Mouse (Mus musculus): ENCODE measurements at regions not wholly inside any gene's neighbourhood (a gene's known extent, or its start where the extent isn't known, plus 50 kb on each side); places are given as distances from the start of the nearest gene placed in this dataset.

DNA sequence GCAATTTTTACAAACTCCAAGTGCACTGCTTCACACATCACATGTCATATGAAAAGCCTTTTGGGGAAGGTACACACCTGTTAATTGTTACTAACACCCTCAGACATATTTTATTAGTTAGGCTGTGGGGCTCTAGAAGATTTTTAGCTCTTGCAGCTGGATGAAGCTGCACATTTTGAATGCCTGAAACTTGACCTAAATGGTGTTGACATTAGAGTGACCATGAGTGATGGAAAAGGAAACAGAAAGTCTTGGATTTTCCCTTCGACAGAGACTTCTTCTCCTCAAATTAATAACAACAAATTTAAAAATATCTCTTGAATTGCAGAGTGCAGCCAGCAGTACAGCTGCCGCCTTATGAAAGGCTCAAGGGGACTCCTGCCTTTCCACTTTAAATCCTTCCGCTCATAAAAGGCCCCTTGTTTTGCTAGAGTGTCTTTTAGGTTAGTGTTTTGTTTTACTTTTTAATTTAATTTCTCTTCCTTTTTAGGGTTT is 259.7 kb downstream of the Trim52 start:
- DNase-seq (ENCODE audit: low read depth) = no peak

DNA sequence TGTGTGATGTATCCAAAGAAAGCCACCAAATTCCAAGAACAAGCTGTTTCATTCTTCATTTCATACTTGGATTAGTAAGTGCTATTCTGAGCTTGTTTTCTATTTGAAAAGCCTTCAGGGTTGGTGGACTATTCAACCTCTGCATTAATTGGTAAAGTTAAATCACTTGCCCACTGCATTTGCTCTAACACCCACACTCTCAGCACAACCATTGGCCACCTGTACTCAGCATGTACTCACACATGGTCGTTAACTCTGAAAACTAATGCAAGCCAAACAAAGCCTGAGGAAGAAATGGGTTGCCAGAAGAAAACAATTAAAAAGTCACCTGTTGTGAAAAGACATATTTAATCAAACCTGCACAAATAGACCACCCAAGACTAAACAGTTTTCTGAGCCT is 267.5 kb downstream of the Trim52 start:
- no peak for DNase-seq (ENCODE audit: low read depth)

DNA sequence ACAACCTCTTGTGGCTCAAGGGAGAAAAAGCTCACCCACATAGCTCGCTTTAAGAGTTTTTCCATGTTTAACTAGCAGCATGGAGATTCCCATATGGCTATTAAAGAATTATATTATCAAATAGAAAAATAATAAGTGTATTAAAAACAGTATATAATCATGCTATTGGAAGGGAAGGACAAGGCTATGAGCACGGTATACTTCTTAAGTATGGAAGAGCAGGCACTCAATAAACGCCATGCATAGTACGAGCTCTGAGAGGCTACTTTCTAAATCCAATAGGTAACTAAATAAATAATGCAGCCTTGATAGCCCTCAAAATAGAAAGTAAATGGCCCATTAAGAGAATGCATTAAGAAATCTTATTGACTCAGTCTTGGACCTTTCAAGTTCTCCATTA is 273.6 kb downstream of the Trim52 start:
- no peak for DNase-seq (ENCODE audit: low read depth)

DNA sequence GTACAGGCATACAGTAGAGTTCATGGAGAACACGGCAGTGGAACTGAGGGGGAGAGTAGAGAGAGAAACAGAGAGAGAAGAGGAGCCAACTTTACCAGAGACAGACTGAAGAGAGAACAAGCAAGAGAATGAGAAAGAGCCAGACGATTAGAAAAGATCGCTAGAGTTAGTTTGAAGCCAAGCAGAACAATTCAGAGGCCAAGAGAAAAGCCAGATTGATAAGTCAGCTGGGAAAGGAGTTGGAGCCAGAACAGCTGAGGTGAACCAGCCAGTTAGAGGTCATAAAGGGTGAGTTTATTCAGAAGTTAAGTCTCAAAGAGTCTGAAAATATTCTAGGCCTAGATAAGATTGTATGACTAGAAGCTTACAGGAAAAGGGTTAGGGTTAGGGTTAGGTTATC is 281.7 kb downstream of the Trim52 start:
- DNase-seq (ENCODE audit: low read depth) = peak; percentile 16

DNA sequence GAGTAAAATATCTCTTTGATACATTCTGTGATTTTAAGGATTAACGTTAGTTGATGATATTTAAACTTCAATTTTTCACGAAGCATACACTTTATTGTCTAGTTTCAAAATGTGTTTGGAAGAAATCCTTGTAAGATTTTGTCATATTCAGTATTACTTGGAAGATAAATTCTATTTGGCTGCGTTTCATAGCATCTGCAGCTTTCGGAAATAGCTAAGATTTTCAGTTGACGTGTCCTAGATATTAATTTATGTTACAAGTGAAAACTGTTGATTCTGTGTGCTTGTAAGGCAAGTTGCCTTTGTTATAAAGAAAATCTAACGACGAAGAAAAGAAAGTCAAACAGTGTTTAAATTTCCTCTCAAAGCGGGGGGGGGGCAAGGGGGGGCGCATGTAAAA is 284.5 kb downstream of the Trim52 start:
- DNase-seq (ENCODE audit: low read depth) = no peak

DNA sequence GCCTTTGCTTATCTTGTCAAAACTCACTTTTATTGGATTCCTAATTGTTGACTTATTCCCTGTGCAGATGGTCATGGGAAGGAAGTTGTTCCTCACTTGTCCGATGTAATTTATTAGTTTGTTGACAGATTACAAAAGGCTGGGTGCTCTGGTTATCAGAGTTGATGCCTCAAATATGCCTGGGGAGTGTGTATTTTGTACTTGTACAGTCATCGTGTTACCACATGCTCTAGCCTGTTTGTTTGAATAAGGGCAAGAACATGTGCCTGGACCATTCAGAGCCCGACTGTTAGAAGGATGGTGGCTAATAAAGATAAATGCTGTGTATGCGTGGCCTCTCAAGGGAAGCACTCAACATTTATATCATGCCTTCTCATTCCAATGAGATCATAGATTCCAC is 288.0 kb downstream of the Trim52 start:
- no peak for DNase-seq (ENCODE audit: low read depth)

DNA sequence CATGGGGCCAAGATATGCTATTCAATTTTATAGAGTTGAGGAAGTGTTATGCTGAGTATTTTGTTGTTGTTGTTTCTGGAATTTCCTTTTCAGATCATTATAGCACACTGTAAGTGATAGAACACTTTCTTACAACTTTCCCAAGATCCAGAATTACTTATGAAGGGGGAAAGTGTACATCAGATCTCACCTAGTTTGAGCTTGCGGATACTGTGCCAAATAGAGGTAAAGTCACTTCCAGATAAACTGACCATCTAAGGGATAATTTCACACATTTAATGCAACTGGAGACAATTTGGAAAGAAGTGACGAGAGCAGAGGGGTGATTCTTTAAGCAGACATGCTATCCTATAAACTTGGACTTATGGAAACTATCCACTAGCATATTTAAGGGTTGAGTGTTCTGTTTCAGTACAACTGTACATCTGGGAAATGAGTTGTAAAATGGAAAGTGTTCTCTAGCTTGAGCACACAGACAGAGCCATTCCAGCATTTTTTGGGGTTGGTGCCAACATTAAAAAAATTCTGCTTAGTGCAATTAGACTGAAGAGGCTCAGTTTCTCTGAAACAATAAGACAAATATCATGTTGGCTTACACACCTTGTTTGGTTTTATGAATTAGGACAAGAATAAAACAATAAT is 307.0 kb downstream of the Trim52 start:
- DNase-seq (ENCODE audit: low read depth) = no peak

DNA sequence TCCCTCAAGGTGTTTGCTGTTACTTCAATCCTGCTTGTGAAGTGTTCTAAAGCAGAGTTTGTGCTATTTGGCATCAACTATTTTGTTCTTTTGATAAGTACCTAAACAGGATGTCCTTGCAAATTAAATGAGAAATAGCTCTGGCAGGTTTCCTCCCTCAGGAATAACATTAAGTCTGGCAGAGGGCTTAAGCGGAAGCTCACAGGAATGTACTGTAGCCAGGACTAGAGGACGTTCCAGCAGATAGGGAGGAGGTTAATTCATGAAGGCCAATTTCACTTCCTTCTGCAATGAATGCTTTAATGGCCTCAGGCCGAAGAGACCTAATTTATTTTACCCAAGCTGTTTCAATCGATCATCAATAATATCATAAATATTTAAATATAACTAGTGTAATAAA is 318.7 kb downstream of the Trim52 start:
- no peak for DNase-seq (ENCODE audit: low read depth)

DNA sequence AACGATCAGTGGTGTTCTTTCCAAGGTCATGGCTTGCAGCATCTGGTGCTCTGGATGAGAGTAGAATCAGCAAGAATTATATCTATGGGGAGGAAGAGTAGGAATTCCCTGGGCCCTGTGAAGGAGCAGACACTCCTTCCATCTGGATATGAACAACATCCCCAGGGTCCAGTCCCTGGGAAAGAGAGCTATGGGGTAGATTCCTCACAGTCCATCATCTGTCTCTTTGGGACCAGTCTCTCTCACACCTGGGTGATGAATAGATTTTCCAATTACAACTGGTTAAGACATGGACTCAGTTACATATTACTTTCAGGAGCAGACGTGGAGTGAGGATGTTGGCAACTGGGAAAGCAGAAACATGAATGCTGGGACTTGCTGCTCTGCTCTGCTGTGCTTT is 322.6 kb downstream of the Trim52 start:
- DNase-seq (ENCODE audit: low read depth) = no peak

DNA sequence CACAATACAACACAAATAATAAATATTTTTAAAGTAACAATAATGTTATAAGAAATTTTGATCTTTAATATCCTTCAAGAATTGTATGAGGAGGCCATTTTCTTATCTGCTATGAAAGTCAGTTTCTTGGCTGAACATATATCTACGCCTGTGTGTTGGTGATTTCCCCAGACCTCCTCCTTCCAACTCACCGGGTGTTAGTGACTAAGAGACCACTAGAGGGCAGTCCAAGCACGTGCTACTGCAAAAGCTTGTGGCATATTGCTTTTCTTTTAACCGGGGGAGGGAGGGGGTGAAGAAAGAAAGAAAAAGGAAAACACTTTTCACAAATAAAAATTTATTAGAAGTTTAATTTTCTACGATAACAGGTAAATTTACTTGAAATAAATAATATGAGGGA is 333.3 kb downstream of the Trim52 start:
- peak; percentile 26 for DNase-seq (ENCODE audit: low read depth)

DNA sequence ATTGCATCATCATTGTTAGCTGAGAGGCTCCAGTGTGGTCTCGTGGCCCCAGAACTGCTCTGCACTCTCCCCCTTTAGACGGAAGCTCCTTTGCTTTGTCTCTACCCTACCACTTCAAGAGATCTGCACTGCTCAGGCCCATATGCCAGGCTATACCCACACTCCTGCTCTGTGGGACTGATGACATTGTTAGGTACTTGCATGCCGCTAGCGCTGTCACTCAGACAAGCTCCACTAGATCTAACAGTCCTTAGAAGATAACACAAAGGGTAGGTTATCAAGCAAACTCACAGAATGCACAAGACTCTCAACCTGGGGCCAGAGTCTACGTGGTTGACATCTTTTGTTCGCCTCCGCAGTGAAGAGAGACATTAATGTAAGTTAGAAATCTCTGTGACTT is 383.1 kb downstream of the Trim52 start:
- DNase-seq (ENCODE audit: low read depth) = no peak

DNA sequence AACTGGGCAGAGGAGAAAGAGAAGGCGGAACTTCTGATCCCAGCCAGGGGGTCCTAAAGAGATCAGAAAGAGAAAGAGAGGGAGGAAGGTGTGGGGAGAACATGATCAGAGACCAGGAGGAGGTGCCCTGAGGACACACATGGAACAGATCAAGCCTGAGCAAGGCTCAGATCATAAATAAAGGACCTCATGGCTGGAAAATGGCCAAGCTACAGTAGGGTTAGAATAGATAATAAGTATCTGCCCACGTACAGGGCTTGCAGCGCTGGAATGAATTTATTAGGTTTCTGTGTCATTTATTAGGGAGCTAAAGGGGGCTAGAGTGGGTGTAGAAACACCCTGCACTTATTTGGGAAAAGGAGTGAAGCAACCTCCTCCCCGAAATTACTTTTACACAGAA is 385.4 kb downstream of the Trim52 start:
- DNase-seq (ENCODE audit: low read depth) = no peak

DNA sequence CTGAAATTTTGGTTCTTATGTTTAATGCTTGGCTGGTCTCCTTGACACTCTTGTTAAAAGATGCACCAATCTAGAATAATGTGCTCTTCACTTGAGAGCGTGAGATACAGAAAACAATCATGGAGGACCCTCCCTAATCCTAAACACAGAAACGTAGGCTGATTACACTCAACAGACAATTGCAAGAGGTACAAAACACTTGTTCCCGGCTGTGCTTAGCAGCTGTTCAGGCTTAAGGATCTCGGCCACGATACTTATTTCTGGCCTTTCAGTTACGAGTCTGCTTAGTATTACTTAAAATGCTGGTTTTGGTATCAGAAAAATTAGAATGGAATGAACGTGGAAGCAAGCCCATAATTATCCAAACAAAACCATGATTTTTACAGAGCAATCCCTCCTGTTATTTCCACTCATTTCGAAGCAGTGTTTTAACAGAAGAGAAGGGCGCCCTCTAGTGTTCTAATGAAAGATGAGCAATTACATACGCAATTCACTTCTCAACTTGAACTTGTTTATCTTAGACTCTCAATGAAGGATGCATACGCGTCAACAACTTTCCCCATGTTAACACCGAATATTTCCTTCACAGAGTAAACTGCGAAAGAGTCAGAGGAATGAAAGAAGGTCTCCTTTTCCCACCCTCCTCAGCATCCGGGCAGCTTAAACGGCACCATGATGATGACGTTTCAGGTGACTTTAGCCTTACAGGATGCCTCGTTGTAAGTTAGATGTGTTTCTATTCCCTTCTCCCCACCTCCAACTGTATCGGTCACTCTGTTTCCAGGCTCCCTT is 394.5 kb downstream of the Trim52 start:
- peak; percentile 18 for DNase-seq (ENCODE audit: low read depth)

DNA sequence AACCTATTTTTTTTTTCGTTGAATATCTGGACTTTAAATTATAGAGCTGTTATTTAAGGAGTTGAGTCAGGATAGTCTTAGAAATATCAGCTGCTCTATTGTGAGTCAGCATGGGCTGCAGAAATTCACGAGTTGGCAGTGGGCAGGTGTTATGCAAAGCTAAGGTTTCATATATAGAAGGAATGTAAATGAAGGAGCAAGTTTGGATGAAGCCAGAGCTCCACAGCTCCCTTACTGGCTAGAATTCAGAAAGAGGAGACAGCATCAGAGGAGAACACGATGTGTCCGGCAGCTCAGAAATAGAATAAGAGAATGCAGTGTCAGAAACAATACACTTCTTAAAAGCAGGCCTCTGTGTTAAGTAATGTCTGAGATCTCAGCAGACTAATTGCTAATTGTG is 400.9 kb downstream of the Trim52 start:
- no peak for DNase-seq (ENCODE audit: low read depth)

DNA sequence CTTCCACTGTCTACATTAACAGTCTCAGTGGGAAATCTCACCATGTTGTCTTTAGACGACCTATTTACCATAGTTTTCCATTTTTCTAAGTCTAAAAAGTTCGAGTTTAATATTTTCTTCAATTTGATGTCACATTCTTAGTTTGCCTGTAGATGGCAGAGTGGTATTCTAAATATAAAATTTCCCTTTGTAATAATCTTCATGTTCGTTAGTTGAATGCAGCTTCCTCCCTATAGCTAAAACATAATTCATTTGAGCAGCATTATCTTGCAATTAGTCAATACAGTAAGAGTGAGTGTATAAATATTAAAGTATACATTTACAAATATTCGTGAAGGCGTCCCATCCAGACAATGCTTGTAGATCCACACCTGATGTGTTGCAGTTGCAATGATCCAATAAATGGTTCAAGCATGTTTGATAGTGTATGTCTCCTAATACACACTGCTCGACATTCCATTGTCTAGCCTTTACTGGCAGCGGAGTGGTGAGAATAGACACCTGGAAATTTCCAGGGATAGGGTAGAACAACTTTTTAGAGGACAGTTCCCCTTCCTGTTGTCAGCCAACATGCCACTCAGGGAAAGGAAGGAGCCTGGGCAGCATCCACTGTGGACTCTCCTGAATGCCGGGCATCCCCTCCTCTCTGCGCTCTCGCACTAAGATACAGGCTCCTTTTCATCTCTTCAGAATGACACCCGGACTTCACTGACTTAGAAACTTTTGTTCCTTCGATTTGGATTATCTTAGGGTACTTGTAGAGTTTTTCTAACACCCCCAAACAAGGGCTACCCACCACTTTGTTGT is 412.8 kb downstream of the Trim52 start:
- DNase-seq (ENCODE audit: low read depth) = no peak

DNA sequence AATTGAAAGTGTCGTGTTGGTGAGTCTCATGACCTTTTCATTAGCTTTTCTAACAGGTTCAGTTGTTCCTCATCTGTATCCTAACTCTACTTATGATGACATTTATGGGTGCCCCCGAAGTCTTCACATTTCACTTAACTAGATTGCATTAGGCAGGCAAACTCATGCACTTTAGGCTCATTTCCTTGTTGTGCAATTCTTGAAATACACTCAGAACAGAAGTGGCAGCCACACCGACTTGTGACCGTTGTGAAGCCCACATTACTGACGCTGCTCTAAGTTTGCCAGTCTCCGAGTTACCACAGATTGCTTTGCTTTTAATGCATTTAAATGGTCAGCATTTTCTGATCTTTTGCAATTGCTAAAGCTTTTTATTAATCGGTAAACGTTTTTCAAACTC is 414.8 kb downstream of the Trim52 start:
- DNase-seq (ENCODE audit: low read depth) = no peak

DNA sequence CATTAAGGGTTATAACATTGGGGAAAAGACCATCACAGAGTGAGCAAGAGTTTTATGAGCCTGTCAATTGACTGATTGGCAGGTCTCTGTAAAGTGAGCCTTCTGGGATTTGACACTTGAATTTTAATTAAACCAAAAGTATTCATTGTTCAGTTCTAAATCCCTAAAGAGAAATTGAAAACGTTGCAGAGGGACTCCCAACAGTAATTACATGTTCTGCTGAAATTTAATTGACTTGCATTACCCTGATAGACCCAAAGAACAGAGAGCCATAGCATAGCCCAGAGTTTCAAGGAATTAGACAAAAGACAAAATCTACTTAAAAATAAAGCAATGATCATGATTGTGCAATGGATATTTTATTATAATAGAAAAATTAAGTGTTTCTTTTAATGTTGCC is 444.2 kb downstream of the Trim52 start:
- DNase-seq (ENCODE audit: low read depth) = no peak

DNA sequence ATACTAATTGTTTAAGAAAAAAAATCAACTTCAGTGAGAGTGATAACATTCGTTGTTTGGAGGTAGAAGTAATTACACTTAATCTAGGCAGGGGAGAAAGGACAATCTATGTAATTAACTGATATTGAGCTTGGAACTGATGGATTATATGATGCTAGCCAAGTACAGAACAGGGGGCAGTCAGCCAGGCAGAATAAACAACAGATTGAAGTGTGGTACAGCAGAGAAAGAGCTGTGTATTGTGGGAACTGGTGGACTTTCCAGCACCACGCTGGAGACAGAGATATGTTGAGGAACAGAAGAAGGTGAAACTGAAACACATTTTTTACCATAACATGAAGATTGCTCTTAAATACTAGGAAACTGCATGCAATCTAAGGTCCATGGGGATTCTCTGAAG is 473.3 kb downstream of the Trim52 start:
- DNase-seq (ENCODE audit: low read depth) = no peak

DNA sequence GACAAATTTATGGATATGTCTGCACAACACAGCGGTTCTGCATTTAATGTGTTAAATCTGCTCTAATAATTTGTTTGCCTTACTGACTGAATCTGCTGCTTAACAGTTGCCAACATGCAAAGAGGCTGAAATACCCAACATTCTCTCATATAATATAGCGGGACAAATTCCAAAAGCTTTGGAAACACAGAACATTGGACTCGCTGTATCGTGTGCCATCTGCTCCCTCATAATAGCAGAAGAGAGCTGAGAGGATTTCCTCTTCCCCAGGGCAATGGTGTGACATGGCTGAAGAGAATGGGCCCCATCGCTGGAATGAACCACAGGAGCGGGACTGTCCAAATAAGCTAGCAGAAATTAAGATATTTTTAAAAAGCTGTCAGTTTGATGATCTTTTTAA is 475.9 kb downstream of the Trim52 start:
- DNase-seq (ENCODE audit: low read depth) = no peak

DNA sequence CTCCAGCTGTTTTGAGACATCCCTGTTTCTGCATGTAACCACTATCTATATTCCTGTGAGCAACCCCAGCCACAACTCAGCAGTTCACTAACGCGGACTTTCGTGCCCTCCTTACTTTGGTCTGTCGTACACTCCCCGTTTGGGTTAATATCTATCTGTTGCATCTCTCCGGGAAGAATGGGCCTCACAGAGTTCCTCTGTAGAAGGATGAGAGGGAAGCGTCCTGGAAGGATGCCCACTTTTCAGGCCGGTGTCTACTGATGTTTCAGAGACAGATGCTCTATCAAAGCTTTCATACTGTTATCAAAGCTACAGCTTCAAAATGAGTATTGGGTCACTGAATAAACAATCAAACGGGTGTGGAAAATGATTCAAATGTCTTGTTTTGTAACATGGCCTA is 487.4 kb downstream of the Trim52 start:
- no peak for DNase-seq (ENCODE audit: low read depth)

DNA sequence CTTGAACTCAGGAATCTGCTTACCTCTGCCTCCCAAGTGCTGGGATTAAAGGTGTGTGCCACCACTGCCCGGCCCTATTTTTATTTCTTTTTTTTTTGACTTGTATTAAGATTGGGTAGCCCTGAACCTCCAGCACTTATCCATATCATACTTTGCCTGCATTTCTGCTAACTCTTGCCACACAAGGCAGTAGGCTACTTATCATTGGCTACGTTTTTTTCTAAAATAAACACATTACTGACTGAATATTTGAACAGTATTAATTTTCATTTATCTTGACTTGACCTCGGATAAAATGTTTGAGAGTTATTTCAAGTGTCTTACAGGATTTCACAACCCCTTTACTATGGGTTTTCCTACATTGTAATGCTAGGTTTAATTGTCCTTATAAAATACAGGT is 488.0 kb downstream of the Trim52 start:
- no peak for DNase-seq (ENCODE audit: low read depth)

DNA sequence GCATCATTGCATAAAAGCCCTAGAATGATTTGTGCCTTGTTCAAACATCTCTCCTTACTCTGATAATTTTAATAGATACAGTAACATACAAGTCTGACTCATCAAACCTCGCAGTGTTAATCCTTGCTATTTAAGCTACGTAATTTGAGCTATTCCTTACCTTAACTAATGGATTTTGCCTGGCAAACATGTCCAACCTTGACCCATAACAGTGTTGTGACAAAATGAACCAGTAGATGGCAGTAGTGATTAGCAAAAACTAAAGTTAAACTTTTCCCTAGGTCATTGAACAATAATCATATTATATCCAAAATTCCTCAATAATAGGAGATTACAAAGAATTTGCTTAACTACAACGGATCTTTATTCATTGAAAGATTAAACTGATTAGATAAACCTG is 501.0 kb downstream of the Trim52 start:
- DNase-seq (ENCODE audit: low read depth) = no peak

DNA sequence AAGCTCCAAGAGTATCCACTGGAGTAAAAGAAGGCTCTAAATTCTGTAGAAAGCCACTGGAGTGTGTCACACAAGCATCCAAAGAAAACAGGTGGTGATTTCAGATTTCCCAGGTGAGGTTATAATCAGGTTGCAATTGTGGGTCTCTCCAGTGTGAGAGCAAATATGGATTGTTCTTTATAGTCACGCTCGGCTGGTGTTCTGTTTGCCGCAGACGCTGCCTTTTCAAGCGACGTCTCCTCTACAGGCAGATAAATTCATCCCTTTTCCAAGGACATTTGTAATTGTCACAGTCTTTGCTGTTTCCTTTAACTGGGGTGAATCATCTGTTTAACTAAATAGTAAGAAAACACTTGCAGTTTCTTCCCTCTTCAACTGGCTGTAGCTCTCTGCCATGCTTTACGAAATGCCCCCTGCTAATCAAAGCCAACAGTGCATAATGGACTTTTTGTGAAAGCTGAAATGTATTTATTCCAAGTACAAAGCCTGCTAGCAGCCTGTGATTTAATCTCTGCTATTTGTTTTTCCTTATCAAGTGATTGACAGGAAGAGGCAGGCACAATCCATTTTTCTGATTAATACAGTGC is 502.4 kb downstream of the Trim52 start:
- DNase-seq (ENCODE audit: low read depth) = no peak

All from fibroblast of lung, adult 2 months (primary cell).